Mouse (Mus musculus) testis, adult 2 months (tissue): ENCODE results near the gene Col23a1. TPM values are rescaled to one million over a fixed set of nuclear protein-coding genes. Genes with fewer than 3 reads are reported as not detected.

ENCODE experiments used
- H3K27ac ChIP-seq: fragments of 200-500 bp; 2 replicates; pipeline ENCODE4 v1.5.1; 2012; ENCODE audit warnings: low read depth, low read length; ENCODE audit not compliant: control insufficient read depth, insufficient read depth
- H3K27me3 ChIP-seq: fragments of 200-500 bp; 2 replicates; pipeline ENCODE4 v1.6.1; 2012; ENCODE audit warnings: mild to moderate bottlenecking, low read length, moderate library complexity; ENCODE audit not compliant: control insufficient read depth, insufficient read depth
- H3K36me3 ChIP-seq: fragments of 200-500 bp; 2 replicates; pipeline ENCODE4 v1.6.1; 2012; ENCODE audit warnings: mild to moderate bottlenecking, low read length; ENCODE audit not compliant: control insufficient read depth, insufficient read depth
- H3K4me1 ChIP-seq: fragments of 200-500 bp; 2 replicates; pipeline ENCODE4 v1.6.1; 2012; ENCODE audit warnings: low read length; ENCODE audit not compliant: control insufficient read depth, insufficient read depth
- H3K4me3 ChIP-seq: fragments of 200-500 bp; 2 replicates; pipeline ENCODE4 v1.5.1; 2012; ENCODE audit warnings: low read depth, mild to moderate bottlenecking, low read length, moderate library complexity, mixed read lengths; ENCODE audit not compliant: control insufficient read depth
- CTCF ChIP-seq: fragments of 200-500 bp; IDR thresholded peaks from 2 replicates; pipeline ENCODE4 v1.5.1; 2012; ENCODE audit warnings: low read depth, mild to moderate bottlenecking, inconsistent platforms, low read length, moderate library complexity; ENCODE audit not compliant: control insufficient read depth, insufficient read depth, insufficient replicate concordance
- POLR2A ChIP-seq: fragments of 200-500 bp; IDR thresholded peaks from 2 replicates; pipeline ENCODE4 v1.6.1; 2012; ENCODE audit warnings: low read depth, mild to moderate bottlenecking, inconsistent platforms, low read length, moderate library complexity; ENCODE audit not compliant: control insufficient read depth
- polyA plus RNA-seq: library from polyadenylated mRNA; depleted of rRNA; stranded (reverse); fragments of >200 nt; gene quantifications from 2 replicates; pipeline ENCODE4 v1.2.3, GENCODE M21; 2012

The Col23a1 gene
- polyA plus RNA-seq, 1 experiment = 1.3 TPM

- Histone ChIP-seq H3K36me3 (no peaks in the 10 kb centered on the region), H3K27me3 (no peaks in the 10 kb centered on the region), H3K4me3 (no peak overlapping the region), H3K4me1 (peaks cover 12% of the 10 kb centered on the region), H3K27ac (no peak overlapping the region)
- TF ChIP-seq CTCF (peak; percentile 57; the same call in 1 of the 2 replicates), POLR2A (no peak)
These were observed 328.0 kb downstream of the Col23a1 start for GRCm38 (mm10) chr11:51617693-51618092.

- H3K36me3 ChIP-seq = no peaks in the 10 kb centered on the region
- no peaks in the 10 kb centered on the region for H3K27me3 ChIP-seq
- peak overlapping the region; percentile 33; the same call in 1 of the 2 replicates for H3K27ac ChIP-seq
- H3K4me3 ChIP-seq = peak overlapping the region; percentile 97
- TF ChIP-seq POLR2A (no peak), CTCF (no peak)
- peaks cover 12% of the 10 kb centered on the region for H3K4me1 ChIP-seq
These were observed 329.2 kb downstream of the Col23a1 start for GRCm38 (mm10) chr11:51618894-51619408.

GRCm38 (mm10) chr11:51619409-51620060 is 329.8 kb downstream of the Col23a1 start, which contains the start of gene Nhp2:
Nhp2 (plus strand) TSS chr11:51619735.
- H3K27me3 ChIP-seq = no peaks in the 10 kb centered on the region
- H3K4me3 ChIP-seq = peak within 1 kb of the TSS; percentile 97
- TF ChIP-seq POLR2A (peak; percentile 49; the same call in 1 of the 2 replicates), CTCF (no peak)
- no peaks in the 10 kb centered on the region; the same call in 1 of the 2 replicates for H3K36me3 ChIP-seq
- peak within 1 kb of the TSS; percentile 83 for H3K27ac ChIP-seq
- peaks cover 10% of the 10 kb centered on the region for H3K4me1 ChIP-seq

- TF ChIP-seq POLR2A (no peak), CTCF (no peak)
- H3K27ac ChIP-seq = peak overlapping the region; percentile 83
- no peaks in the 10 kb centered on the region; the same call in 1 of the 2 replicates for H3K36me3 ChIP-seq
- peak overlapping the region; percentile 97 for H3K4me3 ChIP-seq
- H3K4me1 ChIP-seq = peaks cover 7% of the 10 kb centered on the region
- no peaks in the 10 kb centered on the region for H3K27me3 ChIP-seq
These were observed 330.4 kb downstream of the Col23a1 start for GRCm38 (mm10) chr11:51620084-51620483.

- H3K27me3 ChIP-seq = no peaks in the 10 kb centered on the region
- H3K36me3 ChIP-seq = no peaks in the 10 kb centered on the region; the same call in 1 of the 2 replicates
- no peak overlapping the region for H3K4me3 ChIP-seq
- peaks cover 3% of the 10 kb centered on the region for H3K4me1 ChIP-seq
- H3K27ac ChIP-seq = no peak overlapping the region
- TF ChIP-seq CTCF (no peak), POLR2A (no peak)
These were observed 332.1 kb downstream of the Col23a1 start for GRCm38 (mm10) chr11:51621776-51622175.

- Histone ChIP-seq H3K27ac (no peak overlapping the region), H3K36me3 (no peaks in the 10 kb centered on the region; the same call in 1 of the 2 replicates), H3K4me3 (no peak overlapping the region), H3K4me1 (peaks cover 3% of the 10 kb centered on the region), H3K27me3 (no peaks in the 10 kb centered on the region)
- TF ChIP-seq CTCF (no peak), POLR2A (no peak)
These were observed 333.3 kb downstream of the Col23a1 start for GRCm38 (mm10) chr11:51622971-51623491.

GRCm38 (mm10) chr11:51625187-51625820 is 335.6 kb downstream of the Col23a1 start:
- TF ChIP-seq POLR2A = no peak
- TF ChIP-seq CTCF = no peak
- Histone ChIP-seq H3K36me3 (no peaks in the 10 kb centered on the region; the same call in 1 of the 2 replicates), H3K27ac (no peak overlapping the region), H3K4me1 (no peaks in the 10 kb centered on the region), H3K27me3 (no peaks in the 10 kb centered on the region), H3K4me3 (no peak overlapping the region)
